Mouse (Mus musculus) large intestine, adult 2 months (tissue): ENCODE data around the gene Tlr9. TPM values are rescaled to one million over a fixed set of nuclear protein-coding genes. Genes with fewer than 3 reads are reported as not detected.

Experiments
- DNase-seq: peaks from one replicate; pipeline ENCODE4 v3.0.0-alpha.2; 2012; ENCODE audit warnings: low read depth, low spot score
- WGBS: fragments of 180-500 bp; shearing (Covaris S2); methylation state at CpG from one replicate; pipeline ENCODE4 v1.1.7; 2018; 5-methylcytosine and 5-hydroxymethylcytosine counted together
- polyA plus RNA-seq: library from polyadenylated mRNA; depleted of rRNA; stranded (reverse); fragments of >200 nt; gene quantifications from 2 replicates; pipeline ENCODE4 v1.2.3, GENCODE M21; 2012

The Tlr9 gene
- polyA plus RNA-seq, 1 experiment: 3.3 TPM

- 83% methylated on average over 9 of the region's 9 CpGs for WGBS
- DNase-seq: no peak
Observed at GRCm38 (mm10) chr9:106230051-106230733, 7.8 kb downstream of the Tlr9 start.

- no peak for DNase-seq
- 44% methylated on average over 3 of the region's 3 CpGs for WGBS
Observed at GRCm38 (mm10) chr9:106230734-106231106, 8.3 kb downstream of the Tlr9 start.

GRCm38 (mm10) chr9:106231220-106231619, 8.8 kb downstream of the Tlr9 start:
- no peak for DNase-seq
- 76% methylated on average over 7 of the region's 7 CpGs for WGBS

DNA sequence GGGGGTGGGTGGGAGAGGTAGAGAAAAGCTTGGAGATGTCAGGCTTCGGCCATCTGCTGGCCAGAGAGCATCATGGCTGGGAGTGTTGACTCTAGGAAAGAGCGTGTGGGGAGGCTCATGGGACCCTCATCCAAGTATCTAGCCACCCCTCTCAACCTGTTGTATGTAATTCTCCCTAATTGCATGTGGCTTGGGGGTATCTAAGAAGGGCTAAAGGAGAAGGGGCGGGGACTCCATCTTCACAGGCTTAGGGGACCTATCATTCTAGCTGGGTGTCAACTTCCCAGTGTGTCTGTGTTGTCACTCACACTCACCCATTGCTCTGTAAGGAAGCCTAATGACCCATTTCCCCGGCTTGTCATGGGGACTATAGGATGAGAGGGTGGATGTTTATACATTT, 9.4 kb downstream of the Tlr9 start:
- DNase-seq: no peak
- 91% methylated on average over 4 of the region's 4 CpGs for WGBS

GRCm38 (mm10) chr9:106232956-106233355, 10.6 kb downstream of the Tlr9 start:
- no peak for DNase-seq
- WGBS: 83% methylated on average over 3 of the region's 3 CpGs

GRCm38 (mm10) chr9:106233953-106234352, 11.6 kb downstream of the Tlr9 start:
- WGBS: 85% methylated on average over 6 of the region's 6 CpGs
- DNase-seq: no peak

- no peak for DNase-seq
- WGBS: 83% methylated on average over 23 of the region's 23 CpGs
Observed at GRCm38 (mm10) chr9:106235194-106235830, 12.9 kb downstream of the Tlr9 start.

- WGBS: 90% methylated on average over 23 of the region's 23 CpGs
- no peak for DNase-seq
Observed at GRCm38 (mm10) chr9:106236156-106236817, 13.9 kb downstream of the Tlr9 start.

DNA sequence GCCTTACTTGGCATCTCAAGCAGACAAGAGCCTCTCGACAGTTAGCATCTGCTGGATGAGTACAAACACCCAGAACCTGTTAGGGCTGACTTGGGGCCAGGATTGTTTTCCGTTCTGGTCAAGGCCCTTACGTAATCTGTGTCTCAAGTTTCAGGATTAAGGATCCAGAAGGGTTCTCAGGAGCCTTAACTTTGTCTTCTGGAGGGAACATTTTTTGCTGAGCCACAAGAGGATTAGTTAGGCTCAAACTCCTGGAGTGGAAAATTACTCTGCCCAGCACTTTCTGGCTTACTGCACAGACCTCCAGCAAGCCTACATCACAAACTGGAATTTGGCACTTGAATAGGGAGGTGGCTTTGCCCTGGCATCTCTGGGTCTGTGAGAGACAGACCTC, 14.4 kb downstream of the Tlr9 start:
- DNase-seq: no peak
- WGBS: 75% methylated on average over 3 of the region's 3 CpGs

- 86% methylated on average over 8 of the region's 8 CpGs for WGBS
- DNase-seq: no peak
Observed at GRCm38 (mm10) chr9:106237401-106237800, 15.0 kb downstream of the Tlr9 start.

DNA sequence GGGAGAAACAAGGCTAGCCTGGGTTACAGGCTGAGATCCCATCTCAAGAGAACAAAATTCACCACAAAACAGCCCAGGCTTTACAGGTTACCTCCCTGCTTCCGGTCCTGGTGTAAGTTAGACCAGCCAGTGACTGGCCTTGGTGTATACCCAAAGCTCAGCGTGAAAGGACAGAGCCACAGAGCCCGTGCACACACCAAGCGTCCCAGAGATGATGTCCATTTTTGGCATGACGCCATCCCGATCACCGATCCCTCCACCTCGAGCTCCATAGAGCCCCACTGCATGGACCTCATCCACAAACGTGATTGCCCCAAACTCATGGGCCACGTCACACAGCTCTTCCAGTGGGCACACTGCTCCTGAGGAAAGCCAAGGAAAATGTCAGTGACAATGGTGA, 15.5 kb downstream of the Tlr9 start:
- WGBS: 93% methylated on average over 10 of the region's 10 CpGs

DNA sequence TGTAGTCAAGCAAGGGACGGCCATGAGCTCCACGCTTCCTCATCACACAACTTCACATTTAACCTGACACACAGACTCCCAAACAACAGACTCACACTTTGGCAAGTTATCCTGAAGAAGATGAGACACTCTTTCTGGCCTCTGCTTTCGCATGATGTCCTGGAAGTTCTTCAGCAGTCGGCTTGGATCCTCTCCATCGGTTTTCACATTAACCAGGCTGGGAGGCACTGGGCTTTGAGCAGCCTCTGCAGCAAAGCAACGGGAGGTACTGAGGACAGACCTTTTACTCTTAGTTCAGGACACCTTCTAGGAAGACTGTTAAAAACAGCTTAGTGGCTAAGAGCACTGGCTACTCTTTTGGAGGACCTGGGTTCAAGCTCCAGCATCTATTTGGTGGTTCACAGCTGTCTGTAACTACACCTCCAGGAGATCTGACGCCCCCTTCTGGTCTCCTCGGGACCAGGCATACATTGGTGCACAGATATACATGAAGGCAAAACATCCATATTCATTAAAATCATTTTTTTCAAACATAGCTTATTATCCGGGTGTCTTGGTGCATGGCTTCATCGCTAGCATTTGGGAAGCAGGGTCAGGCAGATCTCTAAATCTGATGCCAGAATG, 19.3 kb downstream of the Tlr9 start:
- DNase-seq: no peak
- 80% methylated on average over 10 of the region's 10 CpGs for WGBS

More for the DNA sequence above, 15.5 kb downstream of the Tlr9 start:
- DNase-seq: no peak

DNA sequence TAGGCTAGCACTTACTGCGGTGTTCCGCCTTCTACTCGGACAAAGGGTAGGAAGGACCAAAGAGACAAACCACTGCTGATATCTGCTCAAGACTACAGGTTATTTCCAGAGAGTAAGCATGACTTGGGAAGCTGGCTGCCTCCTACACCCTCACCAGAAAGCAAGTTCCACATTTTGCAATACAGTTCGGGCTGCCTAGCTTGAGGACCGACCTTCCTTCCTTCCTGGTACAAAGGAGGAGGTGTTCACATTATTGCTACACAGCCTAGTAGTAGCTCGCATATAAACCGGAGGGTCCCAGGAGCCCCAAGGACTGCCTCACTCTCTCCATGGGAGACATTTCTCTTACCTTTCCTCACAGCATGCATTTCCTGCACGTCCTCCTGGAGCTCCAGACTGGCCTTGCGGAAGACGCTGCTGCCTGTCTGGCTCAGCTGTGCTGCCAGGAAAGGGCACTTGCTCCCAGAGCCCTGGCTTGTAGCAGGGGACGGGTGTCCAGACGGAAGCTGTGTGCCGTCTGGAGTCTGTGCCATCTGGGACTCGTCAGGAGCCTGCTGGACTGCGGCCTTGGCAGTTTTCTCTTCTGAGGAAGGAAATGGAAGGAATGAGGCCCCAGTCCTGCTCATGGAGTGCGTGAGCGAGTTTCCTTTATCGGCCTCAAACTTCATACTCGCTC, 20.6 kb downstream of the Tlr9 start:
- no peak for DNase-seq
- WGBS: 68% methylated on average over 19 of the region's 19 CpGs

DNA sequence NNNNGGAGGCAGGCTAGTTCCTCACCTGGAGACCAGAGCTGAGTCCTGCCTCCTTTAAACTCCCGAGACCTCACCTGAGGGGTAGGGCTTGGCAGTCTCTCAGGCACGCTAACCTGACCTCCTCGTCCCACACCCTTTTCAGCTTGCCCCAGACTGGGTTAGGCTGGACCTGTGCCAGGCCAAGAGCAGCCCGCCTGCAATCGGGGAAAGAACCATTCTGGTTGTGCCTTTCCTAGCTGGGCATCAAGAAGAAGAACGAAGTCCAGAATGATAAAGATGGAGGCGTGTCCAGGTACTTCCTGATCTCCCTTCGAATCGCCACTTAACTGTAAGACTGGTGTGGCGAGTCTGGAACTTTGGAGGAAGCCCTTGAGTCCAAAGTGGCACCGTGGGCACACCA, 27.2 kb downstream of the Tlr9 start:
- 34% methylated on average over 11 of the region's 11 CpGs for WGBS
- DNase-seq: peak; percentile 98

- 8% methylated on average over 4 of the region's 4 CpGs for WGBS
- peak; percentile 67 for DNase-seq
Observed at GRCm38 (mm10) chr9:106250245-106250644, 27.8 kb downstream of the Tlr9 start.

DNA sequence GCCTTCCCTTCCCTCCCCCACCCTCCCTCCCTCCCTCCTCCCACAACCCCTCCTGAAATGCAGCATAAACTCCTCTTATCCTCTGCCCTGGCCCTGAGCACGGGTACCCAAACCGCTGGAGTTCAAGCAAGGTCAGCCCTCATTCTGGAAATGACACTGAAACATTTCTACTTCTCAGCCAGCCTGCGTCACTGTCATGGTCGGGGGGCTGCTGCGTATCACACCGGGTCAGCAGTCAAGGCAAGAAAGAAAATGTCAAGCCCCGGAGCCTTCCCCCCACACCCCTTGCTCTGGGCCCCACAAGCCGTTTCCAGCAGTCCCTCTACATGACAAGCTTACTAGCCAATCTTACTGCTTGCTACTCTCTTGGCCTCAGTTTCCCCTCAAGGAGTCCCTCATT, 28.7 kb downstream of the Tlr9 start:
- WGBS: 67% methylated on average over 8 of the region's 8 CpGs
- no peak for DNase-seq

- DNase-seq: no peak
- 82% methylated on average over 2 of the region's 2 CpGs for WGBS
Observed at GRCm38 (mm10) chr9:106254001-106254400, 31.6 kb downstream of the Tlr9 start.

- 85% methylated on average over 4 of the region's 4 CpGs for WGBS
- no peak for DNase-seq
Observed at GRCm38 (mm10) chr9:106258412-106258811, 36.0 kb downstream of the Tlr9 start.

- 47% methylated on average over 5 of the region's 5 CpGs for WGBS
- no peak for DNase-seq
Observed at GRCm38 (mm10) chr9:106258990-106259389, 36.6 kb downstream of the Tlr9 start.

DNA sequence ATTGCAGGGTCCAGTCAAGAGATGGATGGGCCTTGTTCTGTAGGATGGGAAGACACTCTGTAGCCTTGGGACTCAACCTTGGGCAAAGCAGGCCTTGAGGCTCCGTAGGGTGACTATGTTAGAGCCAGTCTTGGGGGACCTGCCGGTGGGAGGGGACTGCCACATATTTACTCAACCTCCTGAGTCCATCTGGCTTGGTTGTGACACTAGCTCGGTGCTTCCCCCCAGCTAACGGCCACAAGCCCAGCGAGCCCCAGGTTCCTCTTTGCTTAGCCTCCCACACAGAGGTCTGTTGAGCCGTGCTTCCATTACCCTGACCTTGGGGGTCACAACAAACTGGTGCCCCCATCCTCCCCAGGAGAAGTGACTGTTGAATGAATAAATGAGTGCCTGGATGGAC, 38.7 kb downstream of the Tlr9 start:
- WGBS: 85% methylated on average over 6 of the region's 6 CpGs
- DNase-seq: no peak
